In genomic region chr4:117676903-117677302, GRCm38 (mm10) we compare ENCODE assay signal across 9 mouse cellular contexts. TPM values are rescaled to one million over a fixed set of nuclear protein-coding genes. Genes with fewer than 3 reads are reported as not detected.
DNase-seq lines count a peak whose midpoint lies in the region; ATAC-seq lines count a peak whose summit lies in the region.
"Had no signal": no experiment of that assay in that cellular context is flagged by ENCODE, and none has a peak within 500 bp of the region (broad histone marks: within the 10 kb centered on the region; RNA-seq: fewer than 3 reads in every experiment).

No protein-coding gene starts in this region.

- H3K9ac ChIP-seq in hindbrain, embryonic 13.5 days = no peak overlapping the region
- H3K9ac ChIP-seq: liver, embryonic 15.5 days had no signal

- WGBS in hindbrain, embryonic 13.5 days = 9% methylated on average over 3 of the region's 3 CpGs

- H3K4me2 ChIP-seq in hindbrain, embryonic 13.5 days = no peak overlapping the region
- H3K4me2 ChIP-seq: liver, embryonic 15.5 days had no signal

- no peaks in the 10 kb centered on the region for H3K9me3 ChIP-seq in hindbrain, embryonic 13.5 days
- H3K9me3 ChIP-seq: liver, embryonic 15.5 days had no signal

- no peaks in the 10 kb centered on the region for H3K27me3 ChIP-seq in hindbrain, embryonic 13.5 days
- H3K27me3 ChIP-seq: liver, embryonic 15.5 days had no signal

- H3K36me3 ChIP-seq in hindbrain, embryonic 13.5 days = peaks cover 71% of the 10 kb centered on the region

- no peak overlapping the region; the same call in 1 of the 2 replicates for H3K27ac ChIP-seq in hindbrain, embryonic 13.5 days
- H3K27ac ChIP-seq: liver, embryonic 15.5 days had no signal

- DNase-seq in MEL-GATA-1-ER (ENCODE audit: extremely low read depth, low read depth) = peak; percentile 48
- DNase-seq in c-Kit-negative CD71-positive TER-119-positive erythroid progenitor cells, embryonic 14.5 days (ENCODE audit: low read depth, low spot score) = peak; percentile 58
- peak; percentile 36 for DNase-seq in fibroblast of lung, adult 2 months (ENCODE audit: low read depth)
- DNase-seq in layer of hippocampus, postnatal 10 days (ENCODE audit: low spot score in 2 of 2) = peak; percentile 91
- peak; percentile 87 for DNase-seq in lung, postnatal 36 days
- peak; percentile 87 for DNase-seq in retina, postnatal 1 day
- peak; percentile 71 for DNase-seq in urinary bladder, postnatal 25 days (ENCODE audit: low spot score)

- 0 out of 2 replicates have a peak, but pooled peaks have one; percentile 21 for ATAC-seq in hindbrain, embryonic 13.5 days (ENCODE audit: low FRiP score)

- peaks cover 25% of the 10 kb centered on the region for H3K4me1 ChIP-seq in hindbrain, embryonic 13.5 days (replicated peaks)

- H3K4me3 ChIP-seq in hindbrain, embryonic 13.5 days = no peak overlapping the region
- H3K4me3 ChIP-seq: liver, embryonic 15.5 days had no signal

RNA-seq across cellular contexts. Expression of gene Dmap1, which starts 5.2 kb away (rescaled TPM):
- 74.9 and 76.6 TPM in 2 replicates for polyA plus RNA-seq in hindbrain, embryonic 13.5 days (2015; fragmentation: Nextera tagmentation; extraction: Ambion mirVana)
- 10 to 100 TPM; 39.8 to 43.0 TPM for total RNA-seq in layer of hippocampus, postnatal 10 days (2021)

RNA-seq across cellular contexts. Expression of gene Gm12845, which starts 47.3 kb away (rescaled TPM):
- not detected in 2 replicates for polyA plus RNA-seq in hindbrain, embryonic 13.5 days (2015; fragmentation: Nextera tagmentation; extraction: Ambion mirVana)
- total RNA-seq in layer of hippocampus, postnatal 10 days (2021) = not detected
- polyA plus RNA-seq: liver, embryonic 15.5 days had no signal

Comparison
In these comparisons a context has a peak if more than half of its experiments do, and no peak if none do; other contexts are left out.
1. DNase-seq: peak in every context shown above with its lines; median percentile 91 in layer of hippocampus, postnatal 10 days; 87 in lung, postnatal 36 days; 87 in retina, postnatal 1 day; 71 in urinary bladder, postnatal 25 days; 58 in c-Kit-negative CD71-positive TER-119-positive erythroid progenitor cells, embryonic 14.5 days; 48 in MEL-GATA-1-ER; 36 in fibroblast of lung, adult 2 months.